Mouse (Mus musculus) heart, embryonic 11.5 days (tissue): ENCODE data around the gene Tfr2. TPM values are rescaled to one million over a fixed set of nuclear protein-coding genes. Genes with fewer than 3 reads are reported as not detected.

Experiments used
- ATAC-seq: fragments of 200-750 bp; cut with Nextera tagmentation; replicated peaks from 2 replicates; pipeline ENCODE4 v1.8.0; 2017; ENCODE audit warnings: moderate library complexity; ENCODE audit not compliant: insufficient number of reproducible peaks, low FRiP score, low TSS enrichment
- H3K27ac ChIP-seq: fragments of 300-500 bp; sonication (generic); 2 replicates; pipeline ENCODE4 v1.5.1; 2014; ENCODE audit warnings: mild to moderate bottlenecking, low read depth, low read length
- H3K27me3 ChIP-seq: fragments of 300-500 bp; sonication (generic); 2 replicates; pipeline ENCODE4 v1.6.1; 2014; ENCODE audit warnings: mild to moderate bottlenecking, low read length, mixed read lengths; ENCODE audit not compliant: control insufficient read depth, insufficient read depth
- H3K36me3 ChIP-seq: fragments of 300-500 bp; sonication (generic); 2 replicates; pipeline ENCODE4 v1.6.1; 2014; ENCODE audit warnings: mild to moderate bottlenecking, low read length, moderate library complexity, mixed read lengths; ENCODE audit not compliant: control insufficient read depth, insufficient read depth
- H3K4me1 ChIP-seq: fragments of 300-500 bp; sonication (generic); 2 replicates; pipeline ENCODE4 v1.6.1; 2014; ENCODE audit warnings: low read length; ENCODE audit not compliant: control insufficient read depth, insufficient read depth
- H3K4me2 ChIP-seq: fragments of 300-500 bp; sonication (generic); 2 replicates; pipeline ENCODE4 v1.6.1; 2014; ENCODE audit warnings: mild to moderate bottlenecking, moderate library complexity
- H3K4me3 ChIP-seq: fragments of 300-500 bp; sonication (generic); 2 replicates; pipeline ENCODE4 v1.5.1; 2014; ENCODE audit warnings: low read depth, low read length
- H3K9ac ChIP-seq: fragments of 300-500 bp; sonication (generic); 2 replicates; pipeline ENCODE4 v1.6.1; 2014; ENCODE audit warnings: mild to moderate bottlenecking, low read depth, low read length, moderate library complexity
- H3K9me3 ChIP-seq: fragments of 300-500 bp; sonication (generic); replicated peaks from 2 replicates; pipeline ENCODE4 v1.6.1; 2016; ENCODE audit warnings: low read length; ENCODE audit not compliant: control insufficient read depth
- WGBS: fragments of 180-500 bp; shearing (Covaris S2); extraction: QIAGEN DNeasy Blood & Tissue Kit; methylation state at CpG from one replicate; pipeline ENCODE4 v1.1.7; 2014; ENCODE audit not compliant: insufficient replicate concordance; 5-methylcytosine and 5-hydroxymethylcytosine counted together
- polyA plus RNA-seq: library from polyadenylated mRNA; unstranded; fragments of >200 nt; fragmentation: Nextera tagmentation; extraction: Ambion mirVana; gene quantifications from 2 replicates; pipeline ENCODE4 v1.2.1, GENCODE M21; 2014

Tfr2 gene
- polyA plus RNA-seq, 1 experiment from 2014 or later = 3.5 TPM

GRCm38 (mm10) chr5:137544926-137545325, 24.7 kb upstream of the Tfr2 start:
- H3K36me3 ChIP-seq = no peaks in the 10 kb centered on the region
- H3K4me2 ChIP-seq = no peak overlapping the region
- H3K4me3 ChIP-seq = no peak overlapping the region
- no peak overlapping the region for H3K27ac ChIP-seq
- no peaks in the 10 kb centered on the region for H3K9me3 ChIP-seq
- 62% methylated on average over 6 of the region's 6 CpGs for WGBS
- H3K27me3 ChIP-seq = no peaks in the 10 kb centered on the region
- H3K4me1 ChIP-seq = no peaks in the 10 kb centered on the region
- no peak for ATAC-seq
- H3K9ac ChIP-seq = no peak overlapping the region

DNA sequence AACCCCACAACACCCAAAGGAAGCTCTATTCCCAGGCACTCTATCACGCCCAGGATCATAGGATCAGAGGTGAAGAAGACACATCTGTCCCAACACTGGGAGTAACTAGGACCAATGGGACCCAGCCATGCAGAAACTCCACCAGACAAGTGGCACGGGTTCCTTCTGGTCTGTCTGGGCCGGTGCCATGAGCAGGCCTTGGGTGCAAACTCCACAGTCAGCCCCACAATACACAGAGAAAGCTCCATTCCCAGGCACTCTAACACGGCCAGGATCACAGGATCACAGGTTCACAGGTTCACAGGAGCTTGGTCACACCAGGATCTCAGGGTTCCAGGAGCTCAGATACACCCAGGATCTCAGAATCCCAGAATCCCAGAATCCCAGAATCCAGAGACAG, 24.0 kb upstream of the Tfr2 start:
- 56% methylated on average over 4 of the region's 4 CpGs for WGBS
- no peak for ATAC-seq

GRCm38 (mm10) chr5:137549840-137550239, 19.8 kb upstream of the Tfr2 start:
- WGBS = 79% methylated on average over 2 of the region's 2 CpGs
- Histone ChIP-seq H3K9ac (no peak overlapping the region), H3K27ac (no peak overlapping the region), H3K9me3 (no peaks in the 10 kb centered on the region), H3K27me3 (peaks cover 20% of the 10 kb centered on the region), H3K4me3 (no peak overlapping the region), H3K36me3 (no peaks in the 10 kb centered on the region), H3K4me2 (no peak overlapping the region), H3K4me1 (no peaks in the 10 kb centered on the region)
- ATAC-seq = no peak

More for the DNA sequence above, 24.0 kb upstream of the Tfr2 start:
- Histone ChIP-seq H3K27ac (no peak overlapping the region), H3K36me3 (no peaks in the 10 kb centered on the region), H3K4me1 (no peaks in the 10 kb centered on the region), H3K4me2 (no peak overlapping the region), H3K4me3 (no peak overlapping the region), H3K27me3 (no peaks in the 10 kb centered on the region), H3K9ac (no peak overlapping the region), H3K9me3 (no peaks in the 10 kb centered on the region)

DNA sequence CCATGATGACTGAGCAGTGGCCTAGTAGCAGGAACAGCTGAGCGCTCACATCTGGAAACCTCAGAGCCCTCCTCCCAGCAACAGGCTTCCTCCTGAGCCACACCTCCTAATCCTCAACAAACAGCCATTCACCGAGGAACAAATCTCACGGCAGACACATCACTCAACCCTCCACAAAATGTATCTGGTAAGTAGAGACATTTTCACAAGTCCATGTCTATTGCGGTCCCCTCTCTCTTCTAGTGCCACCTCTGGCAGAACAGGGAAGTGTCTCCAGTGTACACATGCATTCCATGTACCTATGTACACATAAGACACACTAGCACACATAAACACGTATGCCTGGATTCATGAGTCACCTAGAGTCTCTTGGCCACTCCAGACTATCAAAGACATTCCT, 18.5 kb upstream of the Tfr2 start:
- no peak overlapping the region for H3K9ac ChIP-seq
- no peaks in the 10 kb centered on the region for H3K9me3 ChIP-seq
- no peak overlapping the region for H3K4me2 ChIP-seq
- H3K27ac ChIP-seq = no peak overlapping the region
- peaks cover 24% of the 10 kb centered on the region for H3K27me3 ChIP-seq
- no peaks in the 10 kb centered on the region for H3K4me1 ChIP-seq
- no peaks in the 10 kb centered on the region for H3K36me3 ChIP-seq
- no peak overlapping the region for H3K4me3 ChIP-seq
- no peak for ATAC-seq
- 70% methylated on average over 5 of the region's 5 CpGs for WGBS

- peaks cover 24% of the 10 kb centered on the region for H3K27me3 ChIP-seq
- H3K4me2 ChIP-seq = peak overlapping the region; percentile 50
- H3K4me1 ChIP-seq = no peaks in the 10 kb centered on the region
- 32% methylated on average over 6 of the region's 6 CpGs for WGBS
- H3K36me3 ChIP-seq = no peaks in the 10 kb centered on the region
- no peak overlapping the region for H3K9ac ChIP-seq
- ATAC-seq = no peak
- peak overlapping the region; percentile 18; the same call in 1 of the 2 replicates for H3K4me3 ChIP-seq
- no peak overlapping the region for H3K27ac ChIP-seq
- H3K9me3 ChIP-seq = no peaks in the 10 kb centered on the region
These were observed 16.6 kb upstream of the Tfr2 start for GRCm38 (mm10) chr5:137553000-137553399.

DNA sequence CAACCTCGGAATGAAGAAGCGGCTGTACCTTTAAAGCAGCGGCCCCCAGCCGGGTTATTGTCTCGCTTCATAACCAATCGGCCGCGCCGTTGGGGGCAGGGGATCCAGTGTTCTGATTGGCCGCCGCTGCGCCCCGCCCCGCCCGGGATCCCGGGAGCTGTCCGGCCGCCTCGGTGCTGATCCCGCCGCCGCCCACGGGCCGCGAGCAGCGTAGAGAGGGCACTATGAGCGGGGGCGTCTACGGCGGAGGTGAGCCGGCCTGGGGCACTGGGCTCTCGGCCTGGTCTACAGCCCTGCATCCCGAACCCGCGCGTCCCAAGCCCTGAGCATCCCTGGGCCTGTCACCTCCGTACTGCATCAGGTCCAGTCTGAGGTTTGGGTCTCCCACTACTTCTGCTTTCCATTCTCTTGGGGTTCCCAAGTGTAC, 16.2 kb upstream of the Tfr2 start, which contains the start of gene Actl6b:
Actl6b (plus strand) TSS at position 107 of the 427 bp plus-strand sequence.
- Histone ChIP-seq H3K9me3 (no peaks in the 10 kb centered on the region), H3K4me1 (no peaks in the 10 kb centered on the region), H3K4me2 (peak within 1 kb of the TSS; percentile 50), H3K4me3 (peak within 1 kb of the TSS; percentile 18; the same call in 1 of the 2 replicates), H3K27ac (no peak within 1 kb of the TSS), H3K27me3 (peaks cover 24% of the 10 kb centered on the region), H3K9ac (no peak within 1 kb of the TSS), H3K36me3 (no peaks in the 10 kb centered on the region)
- 0 out of 2 replicates have a peak, but pooled peaks have one; percentile 49 for ATAC-seq
- WGBS = under 1% methylated on average over 37 of the region's 37 CpGs

GRCm38 (mm10) chr5:137553898-137554297, 15.7 kb upstream of the Tfr2 start:
- peak overlapping the region; percentile 50; the same call in 1 of the 2 replicates for H3K4me2 ChIP-seq
- H3K27ac ChIP-seq = no peak overlapping the region
- H3K27me3 ChIP-seq = peaks cover 24% of the 10 kb centered on the region
- ATAC-seq = no peak
- H3K4me1 ChIP-seq = no peaks in the 10 kb centered on the region
- H3K9me3 ChIP-seq = no peaks in the 10 kb centered on the region
- no peak overlapping the region for H3K9ac ChIP-seq
- 0 out of 2 replicates have a peak overlapping the region, but pooled peaks have one; percentile 18 for H3K4me3 ChIP-seq
- 38% methylated on average over 11 of the region's 11 CpGs for WGBS
- H3K36me3 ChIP-seq = no peaks in the 10 kb centered on the region

GRCm38 (mm10) chr5:137561556-137561955, 8.1 kb upstream of the Tfr2 start:
- no peaks in the 10 kb centered on the region for H3K4me1 ChIP-seq
- 59% methylated on average over 6 of the region's 6 CpGs for WGBS
- no peak overlapping the region for H3K4me2 ChIP-seq
- H3K36me3 ChIP-seq = no peaks in the 10 kb centered on the region
- H3K27ac ChIP-seq = no peak overlapping the region
- H3K9ac ChIP-seq = no peak overlapping the region
- H3K27me3 ChIP-seq = no peaks in the 10 kb centered on the region
- H3K4me3 ChIP-seq = no peak overlapping the region
- ATAC-seq = no peak
- no peaks in the 10 kb centered on the region for H3K9me3 ChIP-seq

DNA sequence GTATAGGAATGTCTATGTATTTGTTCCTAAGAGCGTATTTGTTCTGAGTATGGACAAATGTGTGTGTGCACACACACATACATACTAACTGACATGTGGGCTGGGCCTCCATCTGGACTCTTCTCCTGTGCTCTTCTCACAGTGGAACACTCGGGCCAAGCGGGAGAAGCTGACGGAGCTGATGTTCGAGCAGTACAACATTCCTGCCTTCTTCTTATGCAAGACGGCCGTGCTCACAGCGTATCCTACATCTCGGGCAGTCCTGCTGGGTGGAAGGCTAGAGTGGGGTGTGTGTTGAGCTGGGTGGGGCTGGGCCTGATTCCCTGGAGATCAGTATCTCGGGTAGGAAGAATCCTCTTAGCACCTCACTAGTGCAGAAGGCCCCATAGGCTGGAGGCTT, 6.7 kb upstream of the Tfr2 start:
- Histone ChIP-seq H3K4me1 (no peaks in the 10 kb centered on the region), H3K9me3 (no peaks in the 10 kb centered on the region), H3K27me3 (no peaks in the 10 kb centered on the region), H3K27ac (no peak overlapping the region), H3K36me3 (no peaks in the 10 kb centered on the region), H3K4me3 (no peak overlapping the region), H3K9ac (no peak overlapping the region), H3K4me2 (no peak overlapping the region)
- ATAC-seq = no peak
- 52% methylated on average over 10 of the region's 10 CpGs for WGBS
